In genomic region chr5:92823495-92823894, GRCm38 (mm10) we compare ENCODE assay signal across 19 mouse cellular contexts.
DNase-seq lines count a peak whose midpoint lies in the region; ATAC-seq and TF ChIP-seq lines count a peak whose summit lies in the region.
"Had no signal": no experiment of that assay in that cellular context is flagged by ENCODE, and none has a peak within 500 bp of the region (broad histone marks: within the 10 kb centered on the region; RNA-seq: fewer than 3 reads in every experiment).

No protein-coding gene starts in this region.

- H3K9ac ChIP-seq in heart, embryonic 12.5 days: no peak overlapping the region
- no peak overlapping the region for H3K9ac ChIP-seq in heart, embryonic 16.5 days (ENCODE audit: low read length)
- no peak overlapping the region for H3K9ac ChIP-seq in kidney, embryonic 15.5 days
- H3K9ac ChIP-seq: embryonic facial prominence, embryonic 13.5 days; forebrain, embryonic 12.5 days; hindbrain, embryonic 13.5 days had no signal

- no peak for TF ChIP-seq POLR2A in small intestine, adult 2 months (IDR thresholded peaks at IDR 0.05; ENCODE audit: low read depth, low read length)

- no peak for TF ChIP-seq CTCF in small intestine, adult 2 months (IDR thresholded peaks at IDR 0.05; ENCODE audit: extremely low read depth, insufficient read length, insufficient replicate concordance, low read depth, low read length)

- no peak for DNase-seq in heart, adult 9 months (ENCODE audit: low spot score in 2 of 2)
- no peak for DNase-seq in heart, postnatal 36 days
- DNase-seq in kidney, adult 9 months: peak; percentile 65
- DNase-seq: adrenal gland, adult 2 months; adrenal gland, postnatal 25 days; cerebellum, adult 18-20 months; cerebellum, adult 9-11 months; cerebellum, postnatal 36 days; gastrocnemius, postnatal 14 days had no signal

- WGBS in heart, embryonic 12.5 days: 60% methylated on average over 7 of the region's 7 CpGs
- WGBS in heart, embryonic 16.5 days: 74% methylated on average over 7 of the region's 7 CpGs
- WGBS in kidney, embryonic 15.5 days: 63% methylated on average over 7 of the region's 7 CpGs
- 38% methylated on average over 7 of the region's 7 CpGs for WGBS in small intestine, adult 2 months

- H3K27ac ChIP-seq in heart, embryonic 12.5 days (ENCODE audit: poor library complexity, severe bottlenecking): peak overlapping the region; percentile 79
- H3K27ac ChIP-seq in heart, embryonic 16.5 days (ENCODE audit: low read length): peak overlapping the region; percentile 85; the same call in 1 of the 2 replicates
- no peak overlapping the region for H3K27ac ChIP-seq in kidney, embryonic 15.5 days
- peak overlapping the region; percentile 85 for H3K27ac ChIP-seq in small intestine, adult 2 months (ENCODE audit: insufficient read depth, low read depth, low read length)
- H3K27ac ChIP-seq: embryonic facial prominence, embryonic 13.5 days; forebrain, embryonic 12.5 days; hindbrain, embryonic 13.5 days; hindbrain, postnatal 0 days had no signal

- H3K9me3 ChIP-seq in heart, embryonic 12.5 days (replicated peaks): no peaks in the 10 kb centered on the region
- no peaks in the 10 kb centered on the region for H3K9me3 ChIP-seq in heart, embryonic 16.5 days (replicated peaks; ENCODE audit: control insufficient read depth, low read length)
- H3K9me3 ChIP-seq in kidney, embryonic 15.5 days (replicated peaks): no peaks in the 10 kb centered on the region
- H3K9me3 ChIP-seq: embryonic facial prominence, embryonic 13.5 days; forebrain, embryonic 12.5 days; hindbrain, embryonic 13.5 days had no signal

- ATAC-seq in heart, embryonic 12.5 days (ENCODE audit: insufficient number of reproducible peaks, low FRiP score): no peak
- no peak for ATAC-seq in heart, embryonic 16.5 days (replicated peaks; ENCODE audit: extremely low read depth, insufficient read depth, low FRiP score)
- no peak for ATAC-seq in kidney, embryonic 15.5 days (replicated peaks; ENCODE audit: low FRiP score)
- ATAC-seq: forebrain, embryonic 16.5 days; hindbrain, postnatal 0 days had no signal

- H3K4me2 ChIP-seq in heart, embryonic 12.5 days: no peak overlapping the region
- no peak overlapping the region for H3K4me2 ChIP-seq in heart, embryonic 16.5 days (ENCODE audit: low read depth, low read length)
- H3K4me2 ChIP-seq in kidney, embryonic 15.5 days: no peak overlapping the region
- H3K4me2 ChIP-seq: embryonic facial prominence, embryonic 13.5 days; forebrain, embryonic 12.5 days; hindbrain, embryonic 13.5 days had no signal

- H3K4me1 ChIP-seq in heart, embryonic 12.5 days (replicated peaks): peaks cover 61% of the 10 kb centered on the region
- H3K4me1 ChIP-seq in heart, embryonic 16.5 days (ENCODE audit: control insufficient read depth, insufficient read depth, low read length): peaks cover 43% of the 10 kb centered on the region
- H3K4me1 ChIP-seq in kidney, embryonic 15.5 days: peaks cover 10% of the 10 kb centered on the region
- peaks cover 26% of the 10 kb centered on the region for H3K4me1 ChIP-seq in small intestine, adult 2 months (ENCODE audit: control insufficient read depth, insufficient read depth, insufficient read length, low read length)
- H3K4me1 ChIP-seq: embryonic facial prominence, embryonic 13.5 days; forebrain, embryonic 12.5 days had no signal

- intact Hi-C loops in heart, postnatal 36 days (cut with DNase I): loop anchor here (5.0 kb wide), 1 partner anchor 141 kb away; the partner anchor contains the start of gene Shroom3

- H3K27me3 ChIP-seq in heart, embryonic 12.5 days (replicated peaks): no peaks in the 10 kb centered on the region
- no peaks in the 10 kb centered on the region for H3K27me3 ChIP-seq in heart, embryonic 16.5 days (ENCODE audit: control insufficient read depth, insufficient read depth, low read length)
- H3K27me3 ChIP-seq in kidney, embryonic 15.5 days: 0 out of 2 replicates have a peak, but pooled peaks cover 3% of the 10 kb centered on the region
- no peaks in the 10 kb centered on the region for H3K27me3 ChIP-seq in small intestine, adult 2 months (ENCODE audit: control insufficient read depth, insufficient read depth, low read length)
- H3K27me3 ChIP-seq: CH12.LX; embryonic facial prominence, embryonic 13.5 days; forebrain, embryonic 12.5 days; hindbrain, embryonic 13.5 days had no signal

- no peaks in the 10 kb centered on the region for H3K36me3 ChIP-seq in heart, embryonic 12.5 days
- no peaks in the 10 kb centered on the region for H3K36me3 ChIP-seq in heart, embryonic 16.5 days (ENCODE audit: control insufficient read depth, insufficient read depth)
- no peaks in the 10 kb centered on the region for H3K36me3 ChIP-seq in kidney, embryonic 15.5 days
- H3K36me3 ChIP-seq in small intestine, adult 2 months (ENCODE audit: control insufficient read depth, insufficient read depth, low read length): peaks cover 3% of the 10 kb centered on the region; the same call in 1 of the 2 replicates
- H3K36me3 ChIP-seq: embryonic facial prominence, embryonic 13.5 days; forebrain, embryonic 12.5 days; hindbrain, embryonic 13.5 days had no signal

- H3K4me3 ChIP-seq in heart, embryonic 12.5 days: no peak overlapping the region
- no peak overlapping the region for H3K4me3 ChIP-seq in heart, embryonic 16.5 days (ENCODE audit: low read length)
- no peak overlapping the region for H3K4me3 ChIP-seq in kidney, embryonic 15.5 days (replicated peaks)
- H3K4me3 ChIP-seq in small intestine, adult 2 months (ENCODE audit: low read depth, low read length): no peak overlapping the region
- H3K4me3 ChIP-seq: embryonic facial prominence, embryonic 13.5 days; forebrain, embryonic 12.5 days; hindbrain, embryonic 13.5 days had no signal
